Mouse (Mus musculus) embryonic fibroblast, embryonic 13.5 days (primary cell): ENCODE data around the gene Ipo7.

Experiments used
- CTCF ChIP-seq: IDR thresholded peaks from 2 replicates; pipeline ENCODE4 v1.5.1; 2011; ENCODE audit warnings: mild to moderate bottlenecking, control low read depth, low read length, moderate library complexity, borderline replicate concordance; ENCODE audit not compliant: insufficient read depth
- POLR2A ChIP-seq: IDR thresholded peaks from 2 replicates; pipeline ENCODE4 v1.6.1; 2011; ENCODE audit warnings: low read depth, mild to moderate bottlenecking, control low read depth, low read length, moderate library complexity

GRCm38 (mm10) chr7:110063731-110064130 lies 45.7 kb downstream of the Ipo7 start:
- TF ChIP-seq CTCF = no peak
- no peak for TF ChIP-seq POLR2A
